Mouse (Mus musculus): ENCODE measurements around the gene Ugt8a. TPM values are rescaled to one million over a fixed set of nuclear protein-coding genes. Genes with fewer than 3 reads are reported as not detected.

Ugt8a gene
- total and polyA plus RNA-seq, 2 experiments from 2014 or later: 6.1 to 11.1 TPM

DNA sequence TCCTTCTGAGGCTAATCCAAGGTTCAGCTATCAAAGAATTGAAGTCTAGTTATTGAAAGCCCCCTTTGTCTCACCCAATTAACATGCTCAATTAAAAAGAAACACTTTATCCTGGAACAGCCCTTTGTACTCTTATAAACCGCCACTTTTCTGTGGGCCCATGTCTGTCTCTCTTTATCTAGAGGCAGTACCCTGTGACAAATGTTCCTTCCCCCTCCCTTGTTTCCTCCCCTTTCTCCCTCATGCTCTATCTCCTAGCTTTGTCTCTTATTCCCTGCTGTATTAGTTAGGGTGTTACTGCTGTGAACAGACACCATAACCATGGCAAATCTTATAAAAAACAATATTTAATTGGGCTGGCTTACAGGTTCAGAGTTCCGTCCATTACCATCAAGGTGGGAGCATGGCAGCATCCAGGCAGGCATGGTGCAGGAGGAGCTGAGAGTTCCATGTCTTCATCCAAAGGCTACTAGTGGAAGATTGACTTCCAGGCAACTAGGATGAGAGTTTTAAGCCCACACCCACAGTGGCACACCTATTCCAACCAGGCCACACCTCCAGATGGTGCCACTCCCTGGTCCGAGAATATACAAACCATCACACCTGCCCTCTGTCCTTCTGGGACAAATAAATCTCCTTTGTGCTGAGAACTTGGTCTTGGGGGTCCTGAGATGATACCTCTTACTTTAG, 17.9 kb upstream of the Ugt8a start:
- Histone ChIP-seq H3K9me3 (ENCODE audit: low read length) (no peaks in the 10 kb centered on the region), H3K36me3 (ENCODE audit: insufficient read depth, low read length) (no peaks in the 10 kb centered on the region), H3K4me1 (ENCODE audit: insufficient read depth, low read length) (no peaks in the 10 kb centered on the region), H3K9ac (replicated peaks; ENCODE audit: low read length) (no peak overlapping the region), H3K27me3 (ENCODE audit: insufficient read depth, low read length) (no peaks in the 10 kb centered on the region), H3K4me2 (ENCODE audit: low read depth, low read length) (no peak overlapping the region), H3K4me3 (ENCODE audit: low read length) (no peak overlapping the region), H3K27ac (no peak overlapping the region)
- ATAC-seq: no peak
- no peak for DNase-seq (ENCODE audit: low spot score)
- no peak for TF ChIP-seq CTCF (IDR thresholded peaks at IDR 0.05; ENCODE audit: low read depth)
- WGBS: 56% methylated on average over 3 of the region's 3 CpGs

DNA sequence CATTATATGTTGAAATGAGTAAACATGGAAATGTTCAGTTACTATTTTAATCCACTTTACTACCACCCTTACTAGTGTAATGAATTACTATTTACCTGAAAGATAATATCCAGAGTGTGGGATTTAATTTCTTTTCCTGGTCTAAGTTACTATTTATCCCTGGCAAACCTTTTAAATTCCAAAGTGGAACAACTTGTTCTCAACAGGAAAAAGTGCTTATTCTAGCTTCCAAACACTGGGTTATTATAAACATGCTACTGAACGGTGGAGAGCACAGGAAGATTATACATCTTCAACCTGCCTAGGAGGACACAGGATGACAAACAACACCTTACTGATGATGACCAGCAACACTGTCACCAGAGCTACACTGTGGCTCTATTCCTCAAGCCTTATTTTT, 16.5 kb upstream of the Ugt8a start:
- 83% methylated on average over 1 of the region's 1 CpGs for WGBS
- Histone ChIP-seq H3K9me3 (ENCODE audit: low read length) (no peaks in the 10 kb centered on the region), H3K27me3 (ENCODE audit: insufficient read depth, low read length) (no peaks in the 10 kb centered on the region), H3K4me2 (ENCODE audit: low read depth, low read length) (no peak overlapping the region), H3K27ac (no peak overlapping the region), H3K36me3 (ENCODE audit: insufficient read depth, low read length) (no peaks in the 10 kb centered on the region), H3K4me1 (ENCODE audit: insufficient read depth, low read length) (no peaks in the 10 kb centered on the region), H3K4me3 (ENCODE audit: low read length) (no peak overlapping the region), H3K9ac (replicated peaks; ENCODE audit: low read length) (no peak overlapping the region)
- ATAC-seq (no peak), DNase-seq (ENCODE audit: low spot score) (no peak)
- TF ChIP-seq CTCF (IDR thresholded peaks at IDR 0.05; ENCODE audit: low read depth): no peak

DNA sequence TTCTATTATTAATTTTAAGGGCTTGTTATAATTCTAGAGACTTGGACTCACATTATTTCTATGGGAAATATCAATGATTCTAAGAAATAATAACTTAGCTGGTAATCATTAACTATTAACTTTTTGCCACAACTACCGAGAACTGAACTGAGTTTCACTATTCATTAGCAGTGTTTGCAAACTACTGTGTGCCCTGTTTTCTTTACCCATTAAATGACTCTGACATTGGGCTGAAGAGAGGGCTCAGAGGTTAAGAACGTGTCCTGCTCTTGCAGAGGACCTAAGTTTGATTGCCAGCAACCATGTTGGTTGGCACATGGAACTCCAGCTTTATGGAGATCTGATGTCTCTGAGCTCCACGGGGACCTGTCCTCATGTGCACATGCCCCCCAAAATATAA, 2.4 kb upstream of the Ugt8a start:
- Histone ChIP-seq H3K36me3 (ENCODE audit: insufficient read depth, low read length) (no peaks in the 10 kb centered on the region), H3K27ac (no peak overlapping the region), H3K9me3 (ENCODE audit: low read length) (no peaks in the 10 kb centered on the region), H3K4me1 (ENCODE audit: insufficient read depth, low read length) (0 out of 2 replicates have a peak, but pooled peaks cover 6% of the 10 kb centered on the region), H3K4me2 (ENCODE audit: low read depth, low read length) (no peak overlapping the region), H3K9ac (replicated peaks; ENCODE audit: low read length) (no peak overlapping the region), H3K4me3 (ENCODE audit: low read length) (no peak overlapping the region), H3K27me3 (ENCODE audit: insufficient read depth, low read length) (no peaks in the 10 kb centered on the region)
- no peak for DNase-seq (ENCODE audit: low spot score)
- no peak for ATAC-seq
- no peak for TF ChIP-seq CTCF (IDR thresholded peaks at IDR 0.05; ENCODE audit: low read depth)
- WGBS: 81% methylated on average over 3 of the region's 3 CpGs

DNA sequence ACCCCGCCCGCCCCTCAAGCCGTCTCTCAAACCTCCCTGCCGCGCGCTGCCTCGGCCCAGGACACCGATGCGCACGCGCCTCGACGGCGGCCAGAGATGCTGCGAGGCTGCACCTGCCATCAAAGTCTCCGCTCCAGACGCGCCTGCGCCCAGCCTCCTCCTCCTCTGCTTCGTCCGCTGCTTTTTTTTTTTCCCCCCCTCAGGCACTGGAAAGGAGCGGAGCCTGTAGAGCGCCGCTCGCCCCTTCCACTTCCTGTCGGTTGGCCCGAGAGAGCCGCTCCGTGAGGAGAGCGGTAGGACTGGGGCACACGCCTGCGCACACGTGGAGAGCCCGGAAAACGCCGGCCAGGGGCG, 314 bp upstream of the Ugt8a start:
- TF ChIP-seq CTCF (IDR thresholded peaks at IDR 0.05; ENCODE audit: low read depth): no peak
- Histone ChIP-seq H3K27me3 (ENCODE audit: insufficient read depth, low read length) (no peaks in the 10 kb centered on the region), H3K4me1 (ENCODE audit: insufficient read depth, low read length) (0 out of 2 replicates have a peak, but pooled peaks cover 6% of the 10 kb centered on the region), H3K9ac (replicated peaks; ENCODE audit: low read length) (peak overlapping the region; percentile 54; the same call in 1 of the 2 replicates), H3K4me2 (ENCODE audit: low read depth, low read length) (peak overlapping the region; percentile 92), H3K4me3 (ENCODE audit: low read length) (peak overlapping the region; percentile 73), H3K36me3 (ENCODE audit: insufficient read depth, low read length) (no peaks in the 10 kb centered on the region), H3K9me3 (ENCODE audit: low read length) (no peaks in the 10 kb centered on the region), H3K27ac (no peak overlapping the region)
- 1% methylated on average over 19 of the region's 37 CpGs for WGBS
- peak; percentile 83 for ATAC-seq
- no peak for DNase-seq (ENCODE audit: low spot score)

DNA sequence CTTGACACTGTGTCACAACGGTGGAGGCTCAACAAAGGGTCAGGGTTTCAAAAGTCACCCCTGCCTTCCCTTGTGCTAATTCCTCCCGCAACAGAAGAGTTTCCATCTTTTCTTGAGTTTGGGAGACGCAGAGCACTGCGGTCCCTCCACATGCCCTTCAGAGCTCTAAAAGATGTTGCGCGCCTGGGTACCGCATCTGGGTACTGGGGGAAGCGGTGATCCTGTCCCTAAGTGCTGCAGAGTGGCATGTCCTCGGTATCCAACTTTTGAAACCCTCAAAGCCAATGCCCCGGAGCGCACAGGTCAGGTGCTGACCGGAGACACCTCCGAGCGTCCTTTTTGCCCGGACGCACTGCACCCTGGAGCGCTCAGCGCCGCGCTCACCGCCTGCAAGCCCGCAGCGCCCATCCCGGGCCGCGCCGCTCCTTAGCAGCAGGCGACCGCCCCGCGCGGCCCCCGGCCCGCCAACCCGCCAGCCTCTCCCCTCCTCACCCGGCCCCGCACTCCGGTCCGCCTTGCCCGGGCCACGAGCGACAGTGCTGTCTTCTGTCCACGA, 805 bp downstream of the Ugt8a start:
- WGBS: under 1% methylated on average over 43 of the region's 43 CpGs
- Histone ChIP-seq H3K4me2 (ENCODE audit: low read depth, low read length) (peak overlapping the region; percentile 92), H3K4me3 (ENCODE audit: low read length) (peak overlapping the region; percentile 73), H3K27ac (no peak overlapping the region), H3K9ac (replicated peaks; ENCODE audit: low read length) (peak overlapping the region; percentile 54), H3K4me1 (ENCODE audit: insufficient read depth, low read length) (0 out of 2 replicates have a peak, but pooled peaks cover 6% of the 10 kb centered on the region), H3K36me3 (ENCODE audit: insufficient read depth, low read length) (no peaks in the 10 kb centered on the region), H3K27me3 (ENCODE audit: insufficient read depth, low read length) (no peaks in the 10 kb centered on the region), H3K9me3 (ENCODE audit: low read length) (no peaks in the 10 kb centered on the region)
- ATAC-seq (no peak; the same call in 1 of the 2 replicates), DNase-seq (ENCODE audit: low spot score) (peak; percentile 10)
- no peak for TF ChIP-seq CTCF (IDR thresholded peaks at IDR 0.05; ENCODE audit: low read depth)

GRCm38 (mm10) chr3:125935796-125936195, 2.6 kb downstream of the Ugt8a start:
- Histone ChIP-seq H3K36me3 (ENCODE audit: insufficient read depth, low read length) (no peaks in the 10 kb centered on the region), H3K27ac (no peak overlapping the region), H3K4me3 (ENCODE audit: low read length) (no peak overlapping the region), H3K4me2 (ENCODE audit: low read depth, low read length) (no peak overlapping the region), H3K4me1 (ENCODE audit: insufficient read depth, low read length) (0 out of 2 replicates have a peak, but pooled peaks cover 6% of the 10 kb centered on the region), H3K9ac (replicated peaks; ENCODE audit: low read length) (no peak overlapping the region), H3K27me3 (ENCODE audit: insufficient read depth, low read length) (no peaks in the 10 kb centered on the region), H3K9me3 (ENCODE audit: low read length) (no peaks in the 10 kb centered on the region)
- ATAC-seq: no peak
- TF ChIP-seq CTCF (IDR thresholded peaks at IDR 0.05; ENCODE audit: low read depth): no peak
- no peak for DNase-seq (ENCODE audit: low spot score)

Measured in hindbrain, postnatal 0 days (tissue).